Mouse (Mus musculus) c-Kit-positive CD71-negative TER-119-negative erythroid progenitor cells, embryonic 14.5 days (primary cell): ENCODE data around the gene Dgkh.

Experiments
- DNase-seq: peaks from one replicate; pipeline ENCODE4 v3.0.0-alpha.2; 2013; ENCODE audit warnings: low read depth

Gene Dgkh

GRCm38 (mm10) chr14:78536281-78537165 is 196.1 kb downstream of the Dgkh start, which contains the start of gene Akap11:
Gene Akap11 (minus strand): TSS chr14:78536808.
- DNase-seq = peak; percentile 79

GRCm38 (mm10) chr14:78535366-78535765 is 197.2 kb downstream of the Dgkh start:
- no peak for DNase-seq

DNA sequence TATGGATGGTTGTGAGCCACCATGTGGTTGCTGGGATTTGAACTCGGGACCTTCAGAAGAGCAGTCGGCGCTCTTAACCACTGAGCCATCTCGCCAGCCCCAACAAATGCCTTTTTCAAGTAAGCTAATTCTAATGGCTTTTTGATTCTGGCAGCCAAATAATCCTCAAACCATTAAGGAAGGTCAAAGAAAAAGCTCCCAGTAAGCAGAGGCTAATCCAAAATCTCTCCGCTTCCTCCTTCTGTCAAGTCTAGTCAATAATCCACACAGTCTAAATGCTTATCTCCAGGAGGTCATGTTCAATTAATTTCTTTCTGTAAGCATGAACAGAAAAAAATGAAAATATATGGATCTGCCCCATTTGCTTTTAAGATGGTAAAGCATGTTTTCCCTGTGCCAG is 197.9 kb downstream of the Dgkh start:
- DNase-seq = no peak

GRCm38 (mm10) chr14:78533701-78534100 is 198.9 kb downstream of the Dgkh start:
- DNase-seq = no peak

GRCm38 (mm10) chr14:78532345-78532744 is 200.2 kb downstream of the Dgkh start:
- no peak for DNase-seq

- no peak for DNase-seq
Measured at GRCm38 (mm10) chr14:78530256-78530655, 202.3 kb downstream of the Dgkh start.

- DNase-seq = no peak
Measured at GRCm38 (mm10) chr14:78528461-78529425, 203.8 kb downstream of the Dgkh start.

DNA sequence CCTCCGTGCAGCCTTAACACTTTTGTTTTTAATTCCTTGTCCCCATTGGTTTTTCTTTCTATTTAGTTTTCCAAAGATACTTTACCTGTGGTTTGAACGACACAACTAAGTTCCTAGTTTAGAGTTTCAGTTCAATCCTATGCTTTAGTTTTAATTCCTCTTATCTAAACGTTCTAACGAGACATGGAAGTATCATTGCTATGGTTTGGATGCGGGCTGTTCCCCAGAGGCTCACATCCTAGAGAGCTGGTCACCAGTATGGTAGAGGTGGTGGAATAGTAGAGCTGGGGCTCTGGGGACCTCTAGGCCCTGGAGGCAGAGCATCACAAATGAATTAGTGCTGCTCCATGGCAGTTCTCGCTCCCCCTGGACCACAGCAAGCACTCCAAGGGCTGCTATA is 205.7 kb downstream of the Dgkh start:
- DNase-seq = no peak

DNA sequence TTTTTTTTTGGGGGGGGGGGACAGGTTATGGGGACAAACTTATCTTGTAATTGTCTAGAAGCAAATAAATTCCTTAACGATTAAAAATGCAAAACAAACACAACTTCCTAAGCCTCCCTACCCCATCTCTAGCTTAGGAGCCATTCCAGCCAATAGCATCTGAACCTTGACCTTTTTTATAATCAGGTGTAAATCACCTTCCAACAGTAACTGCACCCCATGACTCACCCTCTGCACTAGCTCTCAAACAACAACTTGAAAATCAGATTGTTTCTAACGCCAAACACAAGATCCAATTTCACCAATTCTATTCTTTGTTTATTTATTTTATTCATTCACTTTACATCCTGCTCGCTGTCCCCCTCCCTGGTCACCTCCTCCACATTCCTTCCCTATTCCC is 206.1 kb downstream of the Dgkh start:
- no peak for DNase-seq

- DNase-seq = no peak
Measured at GRCm38 (mm10) chr14:78525611-78526457, 206.7 kb downstream of the Dgkh start.

DNA sequence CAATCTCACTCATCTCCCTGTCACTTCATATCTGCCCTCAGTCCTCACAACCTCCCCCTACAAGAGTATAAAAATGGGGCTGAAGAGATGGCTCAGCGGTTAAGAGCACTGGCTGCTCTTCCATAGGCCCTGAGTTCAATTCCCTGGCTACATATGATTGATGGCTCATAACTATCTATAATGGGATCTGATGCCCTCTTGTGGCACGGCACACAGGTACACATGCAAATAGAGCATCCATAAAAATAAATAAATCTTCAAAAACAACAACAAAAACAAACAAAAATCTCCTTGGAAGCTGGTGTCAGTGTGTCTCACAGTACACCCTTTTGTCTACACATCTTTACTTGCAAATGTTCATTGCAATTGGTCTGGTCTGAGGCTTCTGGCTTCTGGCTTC is 207.5 kb downstream of the Dgkh start:
- DNase-seq = no peak

DNA sequence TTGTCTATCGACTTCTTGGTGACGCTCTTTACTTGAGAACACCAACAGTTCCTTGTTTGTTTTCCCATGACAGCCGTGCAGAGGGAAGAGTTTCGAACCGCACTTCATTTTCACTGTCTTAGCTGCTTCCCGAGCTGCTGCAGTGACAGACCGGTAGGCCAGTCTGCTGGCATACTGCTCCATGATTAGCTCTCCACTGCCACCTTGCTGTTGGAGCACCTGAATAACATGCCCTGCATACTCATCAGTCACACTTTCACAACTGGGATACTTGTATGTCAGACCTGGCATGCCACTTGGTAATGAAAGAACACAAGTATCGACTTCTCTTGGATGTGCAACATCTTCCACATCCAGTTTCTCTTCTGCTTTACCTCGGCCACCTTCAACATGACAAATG is 221.9 kb downstream of the Dgkh start:
- DNase-seq = no peak

- no peak for DNase-seq
Measured at GRCm38 (mm10) chr14:78509791-78510190, 222.8 kb downstream of the Dgkh start.
